Mouse (Mus musculus) left cerebral cortex, postnatal 4 days (tissue): ENCODE measurements at regions not wholly inside any gene's neighbourhood (a gene's known extent, or its start where the extent isn't known, plus 50 kb on each side); places are given as distances from the start of the nearest gene placed in this dataset.
"Not testable (repeated sequence)": the region's sequence is repeated elsewhere in the genome, so short reads cannot be mapped to it uniquely, and the experiment has no call there.

ENCODE experiments used
- DNase-seq: peaks from one replicate; pipeline ENCODE4 v3.0.0-alpha.2; 2022
- intact Hi-C: fragments of 180-260 bp; cut with DNase I; formaldehyde crosslinking; loops from one replicate; pipeline ENCODE4 v1.15.1; 2025

GRCm38 (mm10) chrX:129034236-129034635 lies 715.3 kb upstream of the Diaph2 start:
- intact Hi-C loops = no loop called here
- no peak for DNase-seq

- intact Hi-C loops, DNase-seq: not testable (repeated sequence)
Observed at GRCm38 (mm10) chrX:129056408-129056807, 693.1 kb upstream of the Diaph2 start.

GRCm38 (mm10) chrX:129095809-129096208 lies 653.7 kb upstream of the Diaph2 start:
- DNase-seq, intact Hi-C loops: not testable (repeated sequence)

- DNase-seq = no peak
- intact Hi-C loops = no loop called here
Observed at GRCm38 (mm10) chrX:129098348-129098747, 651.2 kb upstream of the Diaph2 start.

- intact Hi-C loops = no loop called here
Observed at GRCm38 (mm10) chrX:129102285-129102684, 647.3 kb upstream of the Diaph2 start.

GRCm38 (mm10) chrX:129103239-129103638 lies 646.3 kb upstream of the Diaph2 start:
- DNase-seq = no peak
- intact Hi-C loops = no loop called here

More at GRCm38 (mm10) chrX:129102285-129102684, 647.3 kb upstream of the Diaph2 start:
- DNase-seq = peak; percentile 15
